Mouse (Mus musculus) cerebellum, adult 2 months (tissue): ENCODE measurements around the gene Gpc6.

Experiments
- CTCF ChIP-seq: fragments of 200-500 bp; IDR thresholded peaks from 2 replicates; pipeline ENCODE4 v1.5.1; 2011; ENCODE audit warnings: low read depth, mild to moderate bottlenecking, control low read depth, low read length, moderate library complexity, borderline replicate concordance; ENCODE audit not compliant: insufficient read depth
- POLR2A ChIP-seq: fragments of 200-500 bp; IDR thresholded peaks from 2 replicates; pipeline ENCODE4 v1.6.1; 2011; ENCODE audit warnings: low read length, control low read depth, borderline replicate concordance; ENCODE audit not compliant: insufficient read depth

DNA sequence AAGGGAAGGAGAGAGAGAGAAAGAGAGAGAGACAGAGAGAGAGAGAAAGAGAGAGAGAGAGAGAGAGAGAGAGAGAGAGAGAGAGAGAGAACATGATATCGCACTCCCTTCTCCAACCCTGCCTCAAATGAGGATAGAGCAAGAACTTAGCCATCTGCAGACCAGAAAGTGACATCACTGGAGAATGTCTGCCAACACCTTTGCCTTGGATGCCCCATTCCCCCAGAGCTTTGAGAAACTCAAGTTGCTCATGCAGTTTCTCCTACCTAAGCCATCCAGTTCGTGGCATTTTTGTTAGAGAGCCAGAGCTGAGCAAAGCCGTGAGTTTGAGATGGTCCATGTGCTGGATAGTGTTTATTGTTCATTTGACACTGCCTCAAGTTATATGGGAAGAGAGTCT lies 1030.9 kb downstream of the Gpc6 start:
- TF ChIP-seq CTCF (no peak), POLR2A (no peak)
